Mouse (Mus musculus): ENCODE results near the gene 1700034I23Rik. TPM values are rescaled to one million over a fixed set of nuclear protein-coding genes. Genes with fewer than 3 reads are reported as not detected.
"Not testable (repeated sequence)": the region's sequence is repeated elsewhere in the genome, so short reads cannot be mapped to it uniquely, and the experiment has no call there.

Gene 1700034I23Rik
- polyA plus RNA-seq, 1 experiment from 2014 or later, result 0.14 TPM

DNA sequence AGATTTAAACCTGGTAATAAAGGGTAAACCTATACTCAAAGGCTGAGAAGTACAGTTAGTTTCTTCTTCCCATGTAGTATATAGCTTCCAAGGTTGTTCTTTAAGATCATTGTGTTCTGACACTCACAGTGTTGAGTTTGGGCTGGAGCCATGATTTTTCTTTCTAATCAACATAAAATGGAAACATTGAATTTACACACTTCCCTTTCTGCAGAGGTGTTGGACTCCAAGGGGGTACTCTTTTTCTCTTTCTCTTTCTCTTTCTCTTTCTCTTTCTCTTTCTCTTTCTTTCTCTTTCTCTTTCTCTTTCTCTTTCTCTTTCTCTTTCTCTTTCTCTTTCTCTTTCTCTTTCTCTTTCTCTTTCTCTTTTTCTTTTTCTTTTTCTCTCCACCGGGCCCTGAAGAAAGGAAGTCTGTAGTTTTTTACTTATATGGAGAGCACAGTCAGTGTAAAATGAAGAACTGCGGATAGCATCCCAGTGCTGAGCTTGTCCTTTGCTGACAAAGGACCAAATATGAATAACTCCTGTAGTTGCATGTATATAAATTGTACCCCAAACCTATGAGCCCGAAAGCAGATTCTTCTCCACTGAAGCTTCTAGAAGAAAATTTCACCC, 49.1 kb downstream of the 1700034I23Rik start:
- H3K9me3 ChIP-seq; H3K4me2 ChIP-seq; H3K36me3 ChIP-seq; H3K4me1 ChIP-seq (replicated peaks); H3K9ac ChIP-seq (replicated peaks); ATAC-seq (ENCODE audit: insufficient number of reproducible peaks, insufficient read depth, low FRiP score, low TSS enrichment, low read depth); H3K4me3 ChIP-seq (replicated peaks); H3K27ac ChIP-seq; H3K27me3 ChIP-seq: not testable (repeated sequence)
- 96% methylated on average over 3 of the region's 3 CpGs for WGBS

Other genes starting within 250 kb of the 1700034I23Rik start
- gene Slc25a31, start 193.7 kb downstream of the 1700034I23Rik start, polyA plus RNA-seq (2016; fragmentation: Nextera tagmentation; extraction: Ambion mirVana), result 0.19 and 0.47 TPM in 2 replicates
- gene Hspa4l, start 158.0 kb downstream of the 1700034I23Rik start, polyA plus RNA-seq (2016; fragmentation: Nextera tagmentation; extraction: Ambion mirVana), result 3.9 and 4.1 TPM in 2 replicates
- gene Plk4, start 102.5 kb downstream of the 1700034I23Rik start, polyA plus RNA-seq (2016; fragmentation: Nextera tagmentation; extraction: Ambion mirVana), result 68.8 and 74.5 TPM in 2 replicates
- 5.6 and 6.8 TPM in 2 replicates for gene Mfsd8, start 55.7 kb downstream of the 1700034I23Rik start, polyA plus RNA-seq (2016; fragmentation: Nextera tagmentation; extraction: Ambion mirVana)
- gene Abhd18, start 55.6 kb downstream of the 1700034I23Rik start, polyA plus RNA-seq (2016; fragmentation: Nextera tagmentation; extraction: Ambion mirVana), result 7.3 and 11.3 TPM in 2 replicates
- gene Larp1b, start 47.3 kb upstream of the 1700034I23Rik start, polyA plus RNA-seq (2016; fragmentation: Nextera tagmentation; extraction: Ambion mirVana), result 0.85 and 1.1 TPM in 2 replicates
- gene Pgrmc2, start 180.5 kb upstream of the 1700034I23Rik start, polyA plus RNA-seq (2016; fragmentation: Nextera tagmentation; extraction: Ambion mirVana), result 47.4 and 49.4 TPM in 2 replicates

All from limb, embryonic 12.5 days (tissue).